Mouse (Mus musculus): ENCODE results near the gene Elane.
A peak's percentile ranks its signal among the peaks of the same experiment; 100 is the strongest.

- peak; percentile 76 for TF ChIP-seq POLR2AphosphoS2 (IDR thresholded peaks at IDR 0.05; ENCODE audit: low read length)
- TF ChIP-seq CTCF (IDR thresholded peaks at IDR 0.05 in 2 of 3, conservative IDR thresholded peaks at IDR 0.05 in 1 of 3; ENCODE audit: control insufficient read depth in 1 of 3, insufficient read depth in 1 of 3, low read depth in 2 of 3, low read length in 3 of 3, poor library complexity in 1 of 3, severe bottlenecking in 1 of 3) = no peak
- peak; percentile 94 for TF ChIP-seq USF1 (IDR thresholded peaks at IDR 0.05; ENCODE audit: low read depth, low read length)
- TF ChIP-seq KAT2A (conservative IDR thresholded peaks at IDR 0.05; ENCODE audit: low read depth, low read length) = peak; percentile 58; the same call in 1 of the 2 replicates
- no peak for TF ChIP-seq ZKSCAN1 (IDR thresholded peaks at IDR 0.05; ENCODE audit: low read depth, low read length)
Observed at GRCm38 (mm10) chr10:79853860-79854795, 31.9 kb upstream of the Elane start, which contains the start of gene Ptbp1.
